In the genomic region with DNA sequence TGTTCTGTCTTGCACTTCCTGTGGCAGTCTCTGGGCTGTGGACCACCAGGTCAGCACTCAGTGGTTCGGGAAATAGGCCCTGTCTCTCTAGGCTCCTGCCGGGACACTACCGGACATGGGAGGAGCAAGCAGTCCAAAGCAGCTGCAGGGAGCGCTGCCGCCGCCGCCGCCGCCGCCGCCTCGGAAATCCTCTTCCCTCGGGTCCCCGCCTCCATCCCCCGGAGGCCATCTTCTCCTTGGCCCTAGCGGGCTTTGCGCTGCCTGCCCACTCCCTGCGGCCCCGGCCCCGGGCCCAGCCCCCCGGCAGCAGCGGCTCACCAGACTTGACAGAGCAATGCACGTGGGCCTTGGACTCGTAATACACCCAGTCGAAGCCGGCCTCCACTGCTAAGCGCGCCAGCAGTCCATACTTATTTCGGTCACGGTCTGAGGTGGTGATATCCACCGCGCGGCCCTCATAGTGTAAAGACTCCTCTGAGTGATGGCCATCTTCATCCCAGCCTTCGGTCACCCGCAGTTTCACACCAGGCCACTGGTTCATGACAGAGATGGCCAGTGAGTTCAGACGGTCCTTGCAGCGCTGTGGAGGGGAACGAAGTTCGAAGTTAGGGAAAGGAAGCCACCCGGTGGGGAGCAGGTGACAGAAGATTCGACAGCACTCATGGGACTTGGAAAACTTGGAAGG, we compare ENCODE assay signal across 8 mouse cellular contexts. TPM values are rescaled to one million over a fixed set of nuclear protein-coding genes. Genes with fewer than 3 reads are reported as not detected.
DNase-seq lines count a peak whose midpoint lies in the region; ATAC-seq and TF ChIP-seq lines count a peak whose summit lies in the region.

No protein-coding gene starts in this region.

- peak overlapping the region; percentile 16; the same call in 1 of the 2 replicates for H3K9ac ChIP-seq in lung, embryonic 14.5 days
- no peak overlapping the region for H3K9ac ChIP-seq in embryonic facial prominence, embryonic 15.5 days
- peak overlapping the region; percentile 55 for H3K9ac ChIP-seq in hindbrain, embryonic 16.5 days (ENCODE audit: low read depth, low read length)
- no peak overlapping the region for H3K9ac ChIP-seq in liver, embryonic 13.5 days

- H3K27me3 ChIP-seq in lung, embryonic 14.5 days (ENCODE audit: insufficient read depth, low read length) = peaks cover 69% of the 10 kb centered on the region
- peaks cover 85% of the 10 kb centered on the region for H3K27me3 ChIP-seq in embryonic facial prominence, embryonic 15.5 days
- peaks cover 75% of the 10 kb centered on the region for H3K27me3 ChIP-seq in hindbrain, embryonic 16.5 days (replicated peaks; ENCODE audit: control insufficient read depth, insufficient read depth, low read length)
- peaks cover 82% of the 10 kb centered on the region for H3K27me3 ChIP-seq in liver, embryonic 13.5 days

- WGBS in lung, embryonic 14.5 days = 3% methylated on average over 38 of the region's 41 CpGs
- 2% methylated on average over 41 of the region's 41 CpGs for WGBS in embryonic facial prominence, embryonic 15.5 days
- under 1% methylated on average over 39 of the region's 41 CpGs for WGBS in hindbrain, embryonic 16.5 days
- WGBS in liver, embryonic 13.5 days (ENCODE audit: insufficient replicate concordance) = 5% methylated on average over 41 of the region's 41 CpGs

- peaks cover 4% of the 10 kb centered on the region; the same call in 1 of the 2 replicates for H3K4me1 ChIP-seq in lung, embryonic 14.5 days (ENCODE audit: insufficient read depth)
- H3K4me1 ChIP-seq in embryonic facial prominence, embryonic 15.5 days = peaks cover 35% of the 10 kb centered on the region
- peaks cover 32% of the 10 kb centered on the region for H3K4me1 ChIP-seq in hindbrain, embryonic 16.5 days (ENCODE audit: control insufficient read depth, insufficient read depth, low read depth, low read length)
- peaks cover 14% of the 10 kb centered on the region; the same call in 1 of the 2 replicates for H3K4me1 ChIP-seq in liver, embryonic 13.5 days (replicated peaks)

- H3K4me2 ChIP-seq in lung, embryonic 14.5 days = peak overlapping the region; percentile 58
- peak overlapping the region; percentile 44 for H3K4me2 ChIP-seq in embryonic facial prominence, embryonic 15.5 days (replicated peaks)
- H3K4me2 ChIP-seq in hindbrain, embryonic 16.5 days (ENCODE audit: low read length) = peak overlapping the region; percentile 67
- H3K4me2 ChIP-seq in liver, embryonic 13.5 days = peak overlapping the region; percentile 38

- H3K9me3 ChIP-seq in lung, embryonic 14.5 days (ENCODE audit: low read depth, low read length) = no peaks in the 10 kb centered on the region
- H3K9me3 ChIP-seq in embryonic facial prominence, embryonic 15.5 days (replicated peaks) = no peaks in the 10 kb centered on the region
- no peaks in the 10 kb centered on the region for H3K9me3 ChIP-seq in hindbrain, embryonic 16.5 days (ENCODE audit: control insufficient read depth, low read length)
- H3K9me3 ChIP-seq in liver, embryonic 13.5 days (replicated peaks) = no peaks in the 10 kb centered on the region

- H3K27ac ChIP-seq in lung, embryonic 14.5 days (ENCODE audit: low read depth) = no peak overlapping the region
- no peak overlapping the region for H3K27ac ChIP-seq in embryonic facial prominence, embryonic 15.5 days (replicated peaks)
- H3K27ac ChIP-seq in hindbrain, embryonic 16.5 days (ENCODE audit: low read depth, low read length) = no peak overlapping the region
- no peak overlapping the region for H3K27ac ChIP-seq in liver, embryonic 13.5 days

- ATAC-seq in lung, embryonic 14.5 days (ENCODE audit: insufficient read depth) = no peak
- no peak for ATAC-seq in embryonic facial prominence, embryonic 15.5 days (ENCODE audit: insufficient number of reproducible peaks, low FRiP score, low TSS enrichment, low read depth)
- peak; percentile 22; the same call in 1 of the 2 replicates for ATAC-seq in hindbrain, embryonic 16.5 days
- ATAC-seq in liver, embryonic 13.5 days (ENCODE audit: low read depth) = no peak
- no peak for ATAC-seq in frontal cortex, adult (ENCODE audit: low TSS enrichment)

- peak overlapping the region; percentile 28 for H3K4me3 ChIP-seq in lung, embryonic 14.5 days (ENCODE audit: low read depth, low read length)
- H3K4me3 ChIP-seq in embryonic facial prominence, embryonic 15.5 days (replicated peaks) = peak overlapping the region; percentile 26
- H3K4me3 ChIP-seq in hindbrain, embryonic 16.5 days (ENCODE audit: low read length) = peak overlapping the region; percentile 42
- H3K4me3 ChIP-seq in liver, embryonic 13.5 days (replicated peaks) = peak overlapping the region; percentile 24

- peak; percentile 50 for DNase-seq in lung, embryonic 14.5 days
- DNase-seq in lung, postnatal 14 days = no peak
- no peak for DNase-seq in liver, embryonic 13.5 days
- no peak for DNase-seq in adipocyte (ENCODE audit: low spot score)
- DNase-seq in c-Kit-positive CD71-positive TER-119-positive erythroid progenitor cells, embryonic 14.5 days (ENCODE audit: low spot score) = no peak

- no peak for TF ChIP-seq CTCF in lung, embryonic 14.5 days (IDR thresholded peaks at IDR 0.05; ENCODE audit: low read depth)

- no peaks in the 10 kb centered on the region for H3K36me3 ChIP-seq in lung, embryonic 14.5 days (ENCODE audit: insufficient read depth)
- H3K36me3 ChIP-seq in embryonic facial prominence, embryonic 15.5 days = no peaks in the 10 kb centered on the region
- no peaks in the 10 kb centered on the region for H3K36me3 ChIP-seq in hindbrain, embryonic 16.5 days (ENCODE audit: control insufficient read depth, insufficient read depth, low read length)
- no peaks in the 10 kb centered on the region for H3K36me3 ChIP-seq in liver, embryonic 13.5 days

RNA-seq across cellular contexts. Expression of gene Ihh, which starts 3.3 kb away (rescaled TPM):
- 0.12 and 0.14 TPM in 2 replicates for polyA plus RNA-seq in lung, embryonic 14.5 days (2014; fragmentation: Nextera tagmentation; extraction: Ambion mirVana)
- polyA plus RNA-seq in embryonic facial prominence, embryonic 15.5 days (2015; fragmentation: Nextera tagmentation; extraction: Ambion mirVana) = 1.6 and 1.7 TPM in 2 replicates
- polyA plus RNA-seq in hindbrain, embryonic 16.5 days (2015; fragmentation: Nextera tagmentation; extraction: Ambion mirVana) = 0.25 and 0.30 TPM in 2 replicates
- polyA plus RNA-seq in liver, embryonic 13.5 days (2015; fragmentation: Nextera tagmentation; extraction: Ambion mirVana) = 1.3 and 1.6 TPM in 2 replicates

RNA-seq across cellular contexts. Expression of gene Cfap65, which starts 12.7 kb away (rescaled TPM):
- 0.05 and 0.14 TPM in 2 replicates for polyA plus RNA-seq in lung, embryonic 14.5 days (2014; fragmentation: Nextera tagmentation; extraction: Ambion mirVana)
- 2.2 and 4.1 TPM in 2 replicates for polyA plus RNA-seq in embryonic facial prominence, embryonic 15.5 days (2015; fragmentation: Nextera tagmentation; extraction: Ambion mirVana)
- polyA plus RNA-seq in hindbrain, embryonic 16.5 days (2015; fragmentation: Nextera tagmentation; extraction: Ambion mirVana) = 1.1 and 1.6 TPM in 2 replicates
- polyA plus RNA-seq in liver, embryonic 13.5 days (2015; fragmentation: Nextera tagmentation; extraction: Ambion mirVana) = not detected in 2 replicates

RNA-seq across cellular contexts. Expression of gene Cryba2, which starts 55.2 kb away (rescaled TPM):
- polyA plus RNA-seq in lung, embryonic 14.5 days (2014; fragmentation: Nextera tagmentation; extraction: Ambion mirVana) = not detected in 2 replicates
- polyA plus RNA-seq in embryonic facial prominence, embryonic 15.5 days (2015; fragmentation: Nextera tagmentation; extraction: Ambion mirVana) = 0.63 and 1.8 TPM in 2 replicates
- polyA plus RNA-seq in hindbrain, embryonic 16.5 days (2015; fragmentation: Nextera tagmentation; extraction: Ambion mirVana) = 1.4 and 2.1 TPM in 2 replicates
- not detected in 2 replicates for polyA plus RNA-seq in liver, embryonic 13.5 days (2015; fragmentation: Nextera tagmentation; extraction: Ambion mirVana)

Comparison
In these comparisons a context has a peak if more than half of its experiments do, and no peak if none do; other contexts are left out.
1. H3K9ac ChIP-seq: peak in lung, embryonic 14.5 days (single experiment) and hindbrain, embryonic 16.5 days (single experiment); none in embryonic facial prominence, embryonic 15.5 days (single experiment) and liver, embryonic 13.5 days (single experiment).
2. Peak in every context shown above with its lines, with median percentiles within 50 percentile points of each other: H3K4me2 ChIP-seq and H3K4me3 ChIP-seq.